Mouse (Mus musculus) brain, embryonic 14.5 days (tissue): ENCODE results near the gene Mrps6. TPM values are rescaled to one million over a fixed set of nuclear protein-coding genes. Genes with fewer than 3 reads are reported as not detected.

Experiments used
- DNase-seq: peaks from one replicate; pipeline ENCODE4 v3.0.0-alpha.2; 2011; ENCODE audit warnings: low read depth
- CTCF ChIP-seq: fragments of 200-500 bp; IDR thresholded peaks from 2 replicates; pipeline ENCODE4 v1.5.1; 2012; ENCODE audit warnings: inconsistent platforms, mild to moderate bottlenecking, moderate library complexity, borderline replicate concordance; ENCODE audit not compliant: insufficient read depth, insufficient read length; ENCODE audit errors: extremely low read depth
- POLR2A ChIP-seq: fragments of 200-500 bp; IDR thresholded peaks from 2 replicates; pipeline ENCODE4 v1.6.1; 2012; ENCODE audit warnings: mild to moderate bottlenecking, inconsistent platforms, borderline replicate concordance; ENCODE audit not compliant: poor library complexity, insufficient read depth, insufficient read length, severe bottlenecking; ENCODE audit errors: extremely low read depth
- polyA plus RNA-seq: library from polyadenylated mRNA; depleted of rRNA; stranded (reverse); fragments of >200 nt; gene quantifications from 2 replicates; pipeline ENCODE4 v1.2.3, GENCODE M21; 2012; rRNA removed

The Mrps6 gene
- polyA plus RNA-seq, 1 experiment, result 96.8 TPM

GRCm38 (mm10) chr16:92159114-92159513, 101.0 kb downstream of the Mrps6 start:
- DNase-seq, result no peak
- TF ChIP-seq POLR2A (no peak), CTCF (no peak)

Other genes starting within 250 kb of the Mrps6 start
- 0.55 and 0.57 TPM in 2 replicates for gene Gm49711, start within 50 bp of the Mrps6 start, polyA plus RNA-seq
- 5.7 and 12.8 TPM in 2 replicates for gene Slc5a3, start 52 bp downstream of the Mrps6 start, polyA plus RNA-seq
- 12.4 and 25.3 TPM in 2 replicates for gene Kcne2, start 234.1 kb downstream of the Mrps6 start, polyA plus RNA-seq
- 32.6 and 45.5 TPM in 2 replicates for gene Smim11, start 243.0 kb downstream of the Mrps6 start, polyA plus RNA-seq